Mouse (Mus musculus) limb, embryonic 10.5 days (tissue): ENCODE measurements around the gene Gm21812. TPM values are rescaled to one million over a fixed set of nuclear protein-coding genes. Genes with fewer than 3 reads are reported as not detected.
"Not testable (repeated sequence)": the region's sequence is repeated elsewhere in the genome, so short reads cannot be mapped to it uniquely, and the experiment has no call there.

Experiments
- DNase-seq: peaks from one replicate; pipeline ENCODE4 v3.0.0-alpha.2; 2017; ENCODE audit warnings: low spot score
- H3K27ac ChIP-seq: fragments of 300-500 bp; sonication (generic); 2 replicates; pipeline ENCODE4 v1.5.1; 2016; ENCODE audit warnings: mild to moderate bottlenecking
- H3K27me3 ChIP-seq: fragments of 300-500 bp; sonication (generic); 2 replicates; pipeline ENCODE4 v1.6.1; 2016; ENCODE audit warnings: low read depth, mild to moderate bottlenecking; ENCODE audit not compliant: poor library complexity, severe bottlenecking
- H3K36me3 ChIP-seq: fragments of 300-500 bp; sonication (generic); 2 replicates; pipeline ENCODE4 v1.6.1; 2016; ENCODE audit warnings: mild to moderate bottlenecking, moderate library complexity
- H3K4me1 ChIP-seq: fragments of 300-500 bp; sonication (generic); 2 replicates; pipeline ENCODE4 v1.6.1; 2016
- H3K4me3 ChIP-seq: fragments of 300-500 bp; sonication (generic); 2 replicates; pipeline ENCODE4 v1.5.1; 2016; ENCODE audit warnings: mild to moderate bottlenecking, moderate library complexity
- H3K9me3 ChIP-seq: fragments of 300-500 bp; sonication (generic); replicated peaks from 2 replicates; pipeline ENCODE4 v1.6.1; 2016; ENCODE audit warnings: mild to moderate bottlenecking
- WGBS: fragments of 180-500 bp; shearing (Covaris S2); methylation state at CpG from one replicate; pipeline ENCODE4 v1.1.7; 2016; 5-methylcytosine and 5-hydroxymethylcytosine counted together
- polyA plus RNA-seq: library from polyadenylated mRNA; unstranded; fragments of >200 nt; fragmentation: Nextera tagmentation; extraction: Ambion mirVana; gene quantifications from 2 replicates; pipeline ENCODE4 v1.2.1, GENCODE M21; 2016

Gm21812 gene
- not detected in 2 replicates for polyA plus RNA-seq

- not testable (repeated sequence) for H3K4me3 ChIP-seq, DNase-seq, H3K9me3 ChIP-seq, H3K27me3 ChIP-seq, H3K36me3 ChIP-seq, H3K4me1 ChIP-seq, H3K27ac ChIP-seq
- WGBS, result 67% methylated on average over 1 of the region's 4 CpGs
Observed at GRCm38 (mm10) chrY:9347084-9347483, at the start of gene Gm21812. Gene Gm21812 (minus strand): TSS chrY:9347184.

Other genes starting within 250 kb of the Gm21812 start
- not detected in 2 replicates for gene Gm21292, start 213.3 kb downstream of the Gm21812 start, polyA plus RNA-seq
- not detected in 2 replicates for gene Gm21721, start 145.0 kb downstream of the Gm21812 start, polyA plus RNA-seq
- gene Gm21874, start 69.0 kb upstream of the Gm21812 start, polyA plus RNA-seq, result not detected in 2 replicates